24 mouse cellular contexts compared by ENCODE assay signal in genomic region chr7:96967188-96967587, GRCm38 (mm10). TPM values are rescaled to one million over a fixed set of nuclear protein-coding genes. Genes with fewer than 3 reads are reported as not detected.
A peak's percentile ranks its signal among the peaks of the same experiment; 100 is the strongest.
DNase-seq lines count a peak whose midpoint lies in the region; ATAC-seq lines count a peak whose summit lies in the region.
"Had no signal": no experiment of that assay in that cellular context is flagged by ENCODE, and none has a peak within 500 bp of the region (broad histone marks: within the 10 kb centered on the region; RNA-seq: fewer than 3 reads in every experiment).

No protein-coding gene starts in this region.

- H3K4me1 ChIP-seq in kidney, embryonic 16.5 days (ENCODE audit: insufficient read depth, low read length): peaks cover 6% of the 10 kb centered on the region; the same call in 1 of the 2 replicates
- no peaks in the 10 kb centered on the region for H3K4me1 ChIP-seq in brown adipose tissue, adult 24 weeks (ENCODE audit: control insufficient read depth, insufficient read depth, insufficient read length, low read length)
- H3K4me1 ChIP-seq in embryonic facial prominence, embryonic 10.5 days: peaks cover 5% of the 10 kb centered on the region; the same call in 1 of the 2 replicates

- no peak overlapping the region for H3K9ac ChIP-seq in kidney, embryonic 16.5 days (replicated peaks; ENCODE audit: low read length)
- H3K9ac ChIP-seq: forebrain, embryonic 15.5 days; heart, embryonic 12.5 days; limb, embryonic 12.5 days; liver, postnatal 0 days had no signal

- H3K4me3 ChIP-seq in kidney, embryonic 16.5 days (ENCODE audit: low read length): no peak overlapping the region
- peak overlapping the region; percentile 37 for H3K4me3 ChIP-seq in brown adipose tissue, adult 24 weeks (ENCODE audit: insufficient read depth, low read depth, low read length)
- no peak overlapping the region for H3K4me3 ChIP-seq in embryonic facial prominence, embryonic 10.5 days
- H3K4me3 ChIP-seq: forebrain, embryonic 15.5 days; heart, embryonic 12.5 days; layer of hippocampus, adult 2 months; limb, embryonic 12.5 days had no signal

- 33% methylated on average over 3 of the region's 3 CpGs for WGBS in kidney, embryonic 16.5 days
- 62% methylated on average over 3 of the region's 3 CpGs for WGBS in embryonic facial prominence, embryonic 10.5 days

- no peak overlapping the region for H3K4me2 ChIP-seq in kidney, embryonic 16.5 days (replicated peaks; ENCODE audit: low read depth, low read length)
- H3K4me2 ChIP-seq: forebrain, embryonic 15.5 days; heart, embryonic 12.5 days; limb, embryonic 12.5 days; liver, embryonic 11.5 days had no signal

- DNase-seq in kidney, adult 8-10 months: no peak
- peak; percentile 36 for DNase-seq in ovary, postnatal 36 days (ENCODE audit: low spot score)
- DNase-seq in ovary, postnatal 14 days (ENCODE audit: low spot score): no peak
- DNase-seq in embryonic facial prominence, embryonic 10.5 days (ENCODE audit: low spot score): no peak
- DNase-seq in spleen, adult 18-20 months: no peak
- DNase-seq: adrenal gland, adult 8-10 months; cerebellum, adult 9-10 months; gastrocnemius, postnatal 14 days; heart, adult 11 months; heart, postnatal 10 days; liver, postnatal 0 days; thymus, postnatal 25 days had no signal

- H3K9me3 ChIP-seq in kidney, embryonic 16.5 days (ENCODE audit: low read length): no peaks in the 10 kb centered on the region
- no peaks in the 10 kb centered on the region for H3K9me3 ChIP-seq in embryonic facial prominence, embryonic 10.5 days
- H3K9me3 ChIP-seq: forebrain, embryonic 15.5 days; heart, embryonic 12.5 days; limb, embryonic 12.5 days had no signal

- H3K36me3 ChIP-seq in kidney, embryonic 16.5 days (ENCODE audit: insufficient read depth, low read length): no peaks in the 10 kb centered on the region
- H3K36me3 ChIP-seq in embryonic facial prominence, embryonic 10.5 days (replicated peaks): peaks cover 17% of the 10 kb centered on the region
- H3K36me3 ChIP-seq: forebrain, embryonic 15.5 days had no signal

- no peaks in the 10 kb centered on the region for H3K27me3 ChIP-seq in kidney, embryonic 16.5 days (ENCODE audit: insufficient read depth, low read length)
- no peaks in the 10 kb centered on the region for H3K27me3 ChIP-seq in embryonic facial prominence, embryonic 10.5 days (replicated peaks; ENCODE audit: low read depth, poor library complexity, severe bottlenecking)
- H3K27me3 ChIP-seq: forebrain, embryonic 15.5 days; heart, embryonic 12.5 days; limb, embryonic 12.5 days had no signal

- peak; percentile 75; the same call in 1 of the 2 replicates for ATAC-seq in kidney, embryonic 16.5 days (ENCODE audit: low FRiP score, low TSS enrichment)
- ATAC-seq: activated CD4-positive, CD25-positive, alpha-beta regulatory T cell, adult 4 months; forebrain, embryonic 15.5 days; hindbrain, postnatal 0 days; intestine, embryonic 16.5 days; liver, postnatal 0 days; lung, postnatal 0 days had no signal

- H3K27ac ChIP-seq in kidney, embryonic 16.5 days (ENCODE audit: low read length): no peak overlapping the region
- 0 out of 2 replicates have a peak overlapping the region, but pooled peaks have one; percentile 18 for H3K27ac ChIP-seq in brown adipose tissue, adult 24 weeks (replicated peaks; ENCODE audit: low read depth, low read length)
- no peak overlapping the region for H3K27ac ChIP-seq in embryonic facial prominence, embryonic 10.5 days (replicated peaks)
- H3K27ac ChIP-seq: forebrain, embryonic 15.5 days; hindbrain, postnatal 0 days; layer of hippocampus, adult 2 months; limb, embryonic 12.5 days; macrophage had no signal

RNA-seq across cellular contexts. Expression of gene Nars2, which starts 15.9 kb away (rescaled TPM):
- polyA plus RNA-seq in kidney, embryonic 16.5 days (2015; fragmentation: Nextera tagmentation; extraction: Ambion mirVana): 30.8 and 31.6 TPM in 2 replicates
- 19.8 and 23.4 TPM in 2 replicates for polyA plus RNA-seq in brown adipose tissue, adult 24 weeks (2012; ENCODE audit: insufficient read depth, insufficient read length, missing spikeins)
- polyA plus RNA-seq in embryonic facial prominence, embryonic 10.5 days (2016; fragmentation: Nextera tagmentation; extraction: Ambion mirVana): 26.3 and 26.5 TPM in 2 replicates
